Comparison of ENCODE assay signal across 8 mouse cellular contexts in the genomic region with DNA sequence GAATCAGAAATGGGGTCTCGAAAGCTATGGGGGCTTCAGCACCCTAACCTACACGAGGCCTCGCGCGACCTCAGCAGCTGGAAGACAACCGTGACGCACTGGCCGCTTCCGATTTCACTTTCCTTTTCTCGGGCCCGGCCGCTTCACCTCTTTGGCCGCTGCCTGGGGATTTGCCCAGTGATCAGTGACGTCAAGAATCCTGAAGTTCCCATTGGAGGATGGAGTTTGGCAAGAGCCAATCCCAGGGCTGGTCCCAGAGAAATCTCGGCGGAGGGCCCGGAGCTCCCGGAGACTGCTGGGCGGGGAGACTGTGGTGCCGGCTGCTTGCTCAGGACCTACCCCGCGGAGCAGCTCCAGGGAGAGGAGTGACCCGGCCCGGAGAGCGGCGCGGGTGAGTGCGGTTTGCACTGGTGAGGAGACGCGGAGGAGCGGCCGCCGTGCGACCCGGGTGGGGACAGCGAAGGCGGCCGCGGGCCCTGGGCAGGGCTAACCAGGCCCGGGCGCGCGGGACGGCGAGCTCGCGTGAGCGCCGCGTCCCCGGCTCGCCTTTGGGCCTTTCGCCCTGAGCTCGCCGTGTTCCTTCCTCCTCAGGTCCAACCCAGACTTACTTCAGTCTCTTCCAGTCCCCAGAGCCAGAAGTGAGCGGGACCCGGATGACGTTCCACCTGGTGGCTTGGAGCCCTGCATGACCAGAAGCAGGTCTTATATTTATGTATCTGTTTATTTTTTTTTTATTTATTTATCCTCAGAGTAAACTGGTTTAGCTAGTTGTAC. TPM values are rescaled to one million over a fixed set of nuclear protein-coding genes. Genes with fewer than 3 reads are reported as not detected.
DNase-seq lines count a peak whose midpoint lies in the region; ATAC-seq lines count a peak whose summit lies in the region.

A gene (plus strand): TSS at position 261 of the 774 bp plus-strand sequence.

- ATAC-seq in megakaryocyte progenitor cell, adult 5-6 weeks (replicated peaks; ENCODE audit: poor library complexity): peak; percentile 93

- peak; percentile 100 for DNase-seq in adipocyte (ENCODE audit: low spot score)
- peak; percentile 97 for DNase-seq in embryo, embryonic 10 days (ENCODE audit: low spot score)
- DNase-seq in gastrocnemius, postnatal 10 days: peak; percentile 95
- peak; percentile 99 for DNase-seq in induced T-regulatory cell, adult 2 months (ENCODE audit: low read depth)
- peak; percentile 89 to 98 for DNase-seq in left cerebral cortex, adult 9 months (ENCODE audit: low spot score in 2 of 2)
- DNase-seq in right cerebral cortex, postnatal 14 days: peak; percentile 92
- DNase-seq in urinary bladder, postnatal 36 days (ENCODE audit: low spot score in 2 of 2): peak; percentile 98 to 99

RNA-seq across cellular contexts. Expression of the gene that starts here (rescaled TPM):
- 10 to 100 TPM; 15.0 to 19.2 TPM for total RNA-seq in gastrocnemius, postnatal 10 days (2021)
- total RNA-seq in megakaryocyte progenitor cell, adult 5-6 weeks (2015): 12.3 and 13.9 TPM in 2 replicates
- 5.8 and 9.4 TPM in 2 replicates for total RNA-seq in megakaryocyte progenitor cell, adult 5-6 weeks (2017)

Comparison
In these comparisons a context has a peak if more than half of its experiments do, and no peak if none do; other contexts are left out.
1. Peak in every context shown above with its lines: DNase-seq and ATAC-seq.